Mouse (Mus musculus) liver, embryonic 13.5 days (tissue): ENCODE data around the gene Prdm16. TPM values are rescaled to one million over a fixed set of nuclear protein-coding genes. Genes with fewer than 3 reads are reported as not detected.

Experiments
- ATAC-seq: fragments of 200-750 bp; cut with Nextera tagmentation; 2 replicates; pipeline ENCODE4 v1.8.0; 2017; ENCODE audit warnings: low read depth, mild to moderate bottlenecking, moderate number of reproducible peaks, moderate library complexity
- DNase-seq: peaks from one replicate; pipeline ENCODE4 v3.0.0; 2022
- H3K27ac ChIP-seq: fragments of 300-500 bp; sonication (generic); 2 replicates; pipeline ENCODE4 v1.5.1; 2015; ENCODE audit warnings: moderate library complexity, mild to moderate bottlenecking, inconsistent platforms
- H3K27me3 ChIP-seq: fragments of 300-500 bp; sonication (generic); 2 replicates; pipeline ENCODE4 v1.6.1; 2015; ENCODE audit warnings: mild to moderate bottlenecking, inconsistent platforms
- H3K36me3 ChIP-seq: fragments of 300-500 bp; sonication (generic); 2 replicates; pipeline ENCODE4 v1.6.1; 2015; ENCODE audit warnings: mild to moderate bottlenecking, inconsistent platforms
- H3K4me1 ChIP-seq: fragments of 300-500 bp; sonication (generic); replicated peaks from 2 replicates; pipeline ENCODE4 v1.6.1; 2015; ENCODE audit warnings: inconsistent platforms
- H3K4me2 ChIP-seq: fragments of 300-500 bp; sonication (generic); 2 replicates; pipeline ENCODE4 v1.6.1; 2015; ENCODE audit warnings: inconsistent platforms, mild to moderate bottlenecking, moderate library complexity
- H3K4me3 ChIP-seq: fragments of 300-500 bp; sonication (generic); replicated peaks from 2 replicates; pipeline ENCODE4 v1.5.1; 2015; ENCODE audit warnings: mild to moderate bottlenecking, inconsistent platforms
- H3K9ac ChIP-seq: fragments of 300-500 bp; sonication (generic); 2 replicates; pipeline ENCODE4 v1.6.1; 2015; ENCODE audit warnings: mild to moderate bottlenecking, inconsistent platforms
- H3K9me3 ChIP-seq: fragments of 300-500 bp; sonication (generic); replicated peaks from 2 replicates; pipeline ENCODE4 v1.6.1; 2016; ENCODE audit warnings: inconsistent platforms
- WGBS: fragments of 180-500 bp; shearing (Covaris S2); methylation state at CpG from one replicate; pipeline ENCODE4 v1.1.7; 2015; ENCODE audit not compliant: insufficient replicate concordance; 5-methylcytosine and 5-hydroxymethylcytosine counted together
- polyA plus RNA-seq: library from polyadenylated mRNA; unstranded; fragments of >200 nt; fragmentation: Nextera tagmentation; extraction: Ambion mirVana; gene quantifications from 2 replicates; pipeline ENCODE4 v1.2.1, GENCODE M21; 2015

The Prdm16 gene
- polyA plus RNA-seq, 1 experiment from 2014 or later = 1.8 TPM

DNA sequence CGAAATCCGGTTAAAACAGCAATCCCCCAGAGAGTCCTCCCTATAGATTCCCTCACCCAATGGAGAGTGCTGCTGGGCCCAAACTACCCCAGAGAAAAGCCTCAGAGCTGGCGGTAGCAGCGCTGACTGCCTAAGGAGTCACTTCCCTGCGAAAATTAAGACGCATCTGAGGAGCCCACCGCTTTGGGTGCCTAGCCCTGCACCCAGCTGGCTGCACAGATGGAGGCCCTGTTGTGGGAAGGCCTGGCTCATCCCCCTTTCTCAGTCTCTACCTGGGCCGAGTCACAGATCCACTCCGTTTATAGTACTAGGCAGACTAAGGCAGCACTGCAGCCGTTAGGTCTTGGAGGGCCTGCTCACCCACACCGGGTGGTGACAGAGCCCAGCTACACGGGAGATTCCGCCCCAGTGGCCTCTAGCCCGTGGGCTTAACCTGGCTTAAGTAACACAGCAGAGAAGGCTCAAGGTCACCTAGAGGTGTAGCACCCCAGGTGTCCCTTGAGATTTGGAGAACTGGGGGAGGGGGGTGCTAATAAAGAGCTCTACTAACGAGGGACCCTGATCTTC lies 1.7 kb upstream of the Prdm16 start:
- 8% methylated on average over 15 of the region's 15 CpGs for WGBS
- no peaks in the 10 kb centered on the region for H3K36me3 ChIP-seq
- no peaks in the 10 kb centered on the region for H3K9me3 ChIP-seq
- H3K27ac ChIP-seq = no peak overlapping the region
- peaks cover 100% of the 10 kb centered on the region for H3K27me3 ChIP-seq
- H3K9ac ChIP-seq = no peak overlapping the region
- ATAC-seq (no peak), DNase-seq (no peak)
- H3K4me3 ChIP-seq = no peak overlapping the region
- H3K4me2 ChIP-seq = peak overlapping the region; percentile 70; the same call in 1 of the 2 replicates
- H3K4me1 ChIP-seq = peaks cover 12% of the 10 kb centered on the region

DNA sequence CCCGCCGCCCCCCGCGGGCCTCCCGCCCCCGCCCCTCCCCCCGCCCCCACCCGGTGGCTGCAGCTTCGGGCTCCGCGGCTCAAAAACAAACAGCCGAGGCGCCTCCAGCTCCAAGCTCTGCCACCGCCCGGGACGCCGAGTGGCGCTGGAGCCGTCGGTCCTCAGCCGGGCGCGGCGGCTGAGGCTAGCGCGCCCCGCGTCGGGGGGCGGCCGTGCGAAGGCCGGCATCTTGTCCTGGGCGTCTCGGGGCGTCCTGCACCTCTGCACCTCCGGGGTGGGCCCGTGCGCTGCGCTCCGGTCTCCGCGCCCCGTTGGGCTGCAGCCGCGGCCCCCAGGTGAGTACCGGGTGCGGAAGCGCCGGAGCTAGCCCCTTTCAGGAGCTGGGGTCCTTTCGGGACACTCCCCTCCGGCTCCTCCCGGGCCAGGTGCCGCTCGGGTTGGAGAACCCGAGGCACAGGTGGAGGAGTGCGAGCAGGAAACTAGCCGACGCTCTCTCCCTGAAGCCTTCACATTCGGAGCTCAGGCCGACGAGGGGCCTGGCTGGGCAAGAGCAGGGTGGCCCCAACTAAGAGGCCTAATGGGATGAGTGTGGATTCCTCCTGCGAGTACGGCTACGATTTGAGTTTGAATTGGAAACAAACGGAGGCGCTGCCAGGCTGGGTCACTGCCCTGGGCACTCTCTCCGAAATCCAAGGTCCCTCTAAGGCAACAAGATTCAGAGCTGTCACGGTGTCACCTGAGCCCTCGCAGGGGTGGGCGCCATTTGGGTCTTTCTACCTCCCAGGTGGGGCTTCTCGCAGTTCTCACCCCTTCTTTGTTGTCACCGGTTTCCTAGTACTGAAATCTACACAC lies 1.0 kb upstream of the Prdm16 start:
- Histone ChIP-seq H3K4me1 (peaks cover 13% of the 10 kb centered on the region), H3K4me3 (peak overlapping the region; percentile 62), H3K9ac (no peak overlapping the region), H3K36me3 (no peaks in the 10 kb centered on the region), H3K9me3 (no peaks in the 10 kb centered on the region), H3K27me3 (peaks cover 100% of the 10 kb centered on the region), H3K4me2 (peak overlapping the region; percentile 70), H3K27ac (no peak overlapping the region; the same call in 1 of the 2 replicates)
- DNase-seq (no peak), ATAC-seq (no peak)
- 2% methylated on average over 61 of the region's 73 CpGs for WGBS

DNA sequence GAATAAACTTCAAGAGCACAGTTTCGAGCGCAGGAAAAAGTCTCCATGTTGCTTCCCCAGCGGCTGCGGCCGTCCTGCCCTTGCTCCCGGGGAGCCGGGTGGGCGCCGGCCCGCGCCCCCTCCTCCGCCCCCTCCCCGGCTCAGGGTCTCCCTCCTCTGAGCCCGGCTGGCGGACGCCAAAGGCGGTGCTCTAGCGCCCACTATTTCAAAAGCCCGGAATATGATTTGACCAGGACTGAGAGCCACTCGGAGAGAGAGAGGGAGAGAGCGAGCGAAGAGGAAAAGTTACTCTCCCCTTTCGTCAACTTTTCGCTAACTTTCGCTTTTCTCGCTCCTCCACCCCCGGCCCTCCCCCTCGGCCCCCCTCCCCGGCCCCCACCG lies 630 bp downstream of the Prdm16 start:
- Histone ChIP-seq H3K36me3 (no peaks in the 10 kb centered on the region), H3K27ac (peak overlapping the region; percentile 72), H3K9ac (peak overlapping the region; percentile 63), H3K4me1 (peaks cover 16% of the 10 kb centered on the region), H3K4me2 (peak overlapping the region; percentile 70), H3K4me3 (peak overlapping the region; percentile 62), H3K9me3 (no peaks in the 10 kb centered on the region), H3K27me3 (peaks cover 100% of the 10 kb centered on the region)
- DNase-seq (no peak), ATAC-seq (peak; percentile 22)
- WGBS = under 1% methylated on average over 19 of the region's 30 CpGs

DNA sequence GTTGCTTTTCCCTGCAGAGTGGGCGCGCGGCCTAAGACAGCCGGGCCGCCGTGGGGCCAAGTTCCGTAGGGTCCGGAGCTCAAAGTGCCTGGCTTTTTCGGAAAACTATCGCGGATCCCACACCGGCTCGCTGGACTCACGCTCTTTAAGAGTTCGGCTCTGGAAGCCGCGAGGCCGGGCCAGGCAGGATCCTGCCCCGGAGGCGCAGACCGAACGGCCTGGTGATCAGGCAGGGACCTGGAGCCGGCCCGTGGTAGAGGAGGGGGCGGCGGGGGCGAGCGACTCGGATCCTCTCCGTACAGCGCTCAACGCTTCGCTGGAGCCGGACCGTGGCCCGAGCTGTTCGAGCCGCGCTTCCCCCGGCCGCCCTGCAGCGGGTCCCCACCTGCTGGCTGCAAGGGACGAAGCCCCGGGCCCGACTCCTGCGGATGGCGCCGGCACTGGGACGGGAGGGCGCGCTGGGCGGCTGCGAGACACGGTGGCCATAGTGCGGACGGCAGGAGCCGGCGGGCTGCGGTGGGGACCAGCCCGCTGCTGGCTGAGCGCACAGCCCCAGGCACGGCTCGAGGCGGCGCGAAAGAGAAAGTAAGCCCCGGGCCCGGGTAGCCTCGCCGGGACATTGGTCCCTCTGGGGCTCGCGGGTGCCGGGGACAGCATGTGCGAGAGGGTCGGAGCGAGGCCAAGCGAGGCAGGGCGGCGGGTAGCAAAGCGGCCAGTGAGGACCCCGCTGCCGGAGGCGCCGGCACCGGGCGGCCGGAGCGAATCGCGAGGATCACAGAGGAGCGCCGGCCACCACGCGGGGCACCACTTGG lies 1.2 kb downstream of the Prdm16 start:
- Histone ChIP-seq H3K27ac (peak overlapping the region; percentile 72), H3K36me3 (no peaks in the 10 kb centered on the region), H3K4me1 (peaks cover 20% of the 10 kb centered on the region), H3K4me2 (peak overlapping the region; percentile 70), H3K9me3 (no peaks in the 10 kb centered on the region), H3K9ac (peak overlapping the region; percentile 63), H3K27me3 (peaks cover 97% of the 10 kb centered on the region), H3K4me3 (peak overlapping the region; percentile 62)
- 1% methylated on average over 94 of the region's 94 CpGs for whole genome bisulfite sequencing
- ATAC-seq (peak; percentile 29; the same call in 1 of the 2 replicates), DNase-seq (no peak)

DNA sequence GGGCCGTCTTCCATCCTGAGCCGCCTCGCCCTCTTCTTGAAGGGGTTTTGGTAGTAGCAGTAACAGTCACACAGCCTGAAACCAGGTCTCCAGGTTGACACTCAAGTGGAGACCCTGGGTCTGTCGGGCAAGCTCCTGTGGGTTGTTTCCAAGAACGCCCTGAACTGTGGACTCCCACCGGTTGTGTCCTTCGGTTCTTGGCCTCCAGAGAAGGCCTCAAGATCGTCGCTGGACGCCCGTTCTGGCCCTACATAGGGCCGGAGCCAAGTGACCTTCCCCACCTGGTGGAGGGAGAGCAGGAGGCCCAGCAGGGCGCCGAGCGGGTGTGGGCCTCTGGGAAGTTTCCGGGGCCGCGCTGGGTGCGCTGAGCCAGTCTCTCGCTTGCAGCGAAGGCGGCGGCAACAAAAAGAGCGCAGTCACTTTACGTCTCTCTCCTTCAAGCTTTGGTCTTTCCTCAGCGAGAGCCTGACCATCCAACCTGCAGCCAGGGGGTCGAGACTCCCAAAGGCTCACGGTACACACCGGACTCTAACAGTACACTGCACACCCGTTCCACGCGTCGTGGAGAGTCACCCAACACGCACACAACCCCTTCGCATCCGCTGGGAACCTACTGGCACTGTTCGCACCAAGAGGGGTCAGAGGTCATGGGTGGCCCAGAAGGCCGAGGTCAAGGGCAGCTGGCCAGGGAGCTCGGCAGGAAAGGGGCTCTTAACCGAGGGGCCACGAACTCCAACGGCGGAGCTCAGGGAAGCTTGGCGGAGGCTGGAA lies 2.0 kb downstream of the Prdm16 start:
- Histone ChIP-seq H3K36me3 (no peaks in the 10 kb centered on the region), H3K4me2 (peak overlapping the region; percentile 70), H3K9ac (peak overlapping the region; percentile 63), H3K4me1 (peaks cover 25% of the 10 kb centered on the region), H3K9me3 (no peaks in the 10 kb centered on the region), H3K27ac (no peak overlapping the region), H3K27me3 (peaks cover 95% of the 10 kb centered on the region), H3K4me3 (peak overlapping the region; percentile 62)
- ATAC-seq = no peak
- 15% methylated on average over 44 of the region's 44 CpGs for WGBS
- no peak for DNase-seq

DNA sequence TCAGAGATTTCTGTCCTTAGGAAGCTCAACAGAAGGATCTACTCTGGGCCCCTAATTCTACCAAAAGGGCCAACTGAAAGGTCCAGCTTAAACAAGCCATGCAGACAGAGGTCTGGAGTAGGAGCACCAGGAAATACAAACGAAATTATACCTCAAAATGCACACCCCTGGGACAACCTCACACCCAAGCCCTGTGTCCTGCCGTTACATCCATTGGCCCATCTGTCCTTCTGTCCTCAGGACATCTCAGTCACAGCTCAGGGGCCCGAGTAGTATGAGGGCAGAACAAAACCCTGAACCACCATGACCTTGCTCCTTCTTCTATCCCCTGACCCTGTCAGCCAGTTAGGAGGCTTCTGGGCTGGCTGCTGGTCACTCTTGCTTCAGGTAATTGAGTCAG lies 2.7 kb downstream of the Prdm16 start:
- Histone ChIP-seq H3K27ac (no peak overlapping the region), H3K27me3 (peaks cover 95% of the 10 kb centered on the region), H3K9me3 (no peaks in the 10 kb centered on the region), H3K36me3 (no peaks in the 10 kb centered on the region), H3K9ac (no peak overlapping the region), H3K4me1 (peaks cover 25% of the 10 kb centered on the region), H3K4me3 (no peak overlapping the region), H3K4me2 (peak overlapping the region; percentile 70)
- ATAC-seq = no peak
- 30% methylated on average over 3 of the region's 3 CpGs for WGBS
- no peak for DNase-seq

DNA sequence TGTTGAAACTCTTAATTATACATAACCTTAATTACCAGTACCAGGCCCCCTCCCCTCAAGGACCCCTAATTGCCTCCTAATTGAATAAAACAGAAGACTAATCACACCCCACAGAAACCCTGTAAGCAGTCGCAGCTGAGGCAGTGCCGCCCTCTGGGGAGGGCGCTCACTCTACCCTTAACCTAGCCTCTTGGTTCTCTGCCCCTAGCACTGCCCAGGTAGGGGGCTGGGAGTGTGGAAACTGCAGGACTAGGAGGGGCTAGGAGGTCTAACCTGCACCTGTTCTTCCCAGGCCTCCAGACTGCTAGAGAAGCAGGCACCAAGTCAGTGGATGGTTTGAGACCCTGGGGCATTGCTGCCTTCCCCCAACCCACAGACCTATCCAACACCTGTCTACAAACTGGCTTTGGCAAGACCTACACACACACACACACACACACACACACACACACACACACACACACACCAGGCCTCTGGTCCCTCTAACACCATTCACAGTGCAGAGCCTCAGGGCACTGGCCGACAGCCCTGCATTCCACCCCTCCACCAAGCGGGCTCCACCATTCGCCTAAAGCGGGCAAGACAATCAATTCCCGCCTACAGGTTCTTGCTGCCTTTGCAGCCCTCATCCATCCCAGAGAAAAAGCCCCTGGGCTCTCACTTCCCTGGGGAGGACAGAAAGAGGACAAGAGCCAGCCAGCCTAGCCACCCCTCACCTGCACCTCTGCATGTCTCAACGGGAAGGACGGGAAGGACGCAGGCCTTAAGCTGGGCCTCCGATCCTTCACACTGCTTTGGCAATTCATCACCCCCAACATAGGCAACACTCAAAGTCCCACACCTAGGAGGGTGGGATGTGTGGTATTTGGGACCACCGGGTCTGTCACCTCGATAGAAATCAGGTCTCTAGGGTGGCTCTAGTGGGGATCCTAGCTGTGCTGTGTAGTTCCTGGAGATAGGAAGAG lies 3.6 kb downstream of the Prdm16 start:
- H3K4me3 ChIP-seq = no peak overlapping the region
- peaks cover 91% of the 10 kb centered on the region for H3K27me3 ChIP-seq
- no peaks in the 10 kb centered on the region for H3K9me3 ChIP-seq
- peak overlapping the region; percentile 70 for H3K4me2 ChIP-seq
- no peak for ATAC-seq
- no peak overlapping the region for H3K9ac ChIP-seq
- WGBS = 32% methylated on average over 14 of the region's 14 CpGs
- DNase-seq = no peak
- no peaks in the 10 kb centered on the region for H3K36me3 ChIP-seq
- no peak overlapping the region for H3K27ac ChIP-seq
- H3K4me1 ChIP-seq = peaks cover 26% of the 10 kb centered on the region

DNA sequence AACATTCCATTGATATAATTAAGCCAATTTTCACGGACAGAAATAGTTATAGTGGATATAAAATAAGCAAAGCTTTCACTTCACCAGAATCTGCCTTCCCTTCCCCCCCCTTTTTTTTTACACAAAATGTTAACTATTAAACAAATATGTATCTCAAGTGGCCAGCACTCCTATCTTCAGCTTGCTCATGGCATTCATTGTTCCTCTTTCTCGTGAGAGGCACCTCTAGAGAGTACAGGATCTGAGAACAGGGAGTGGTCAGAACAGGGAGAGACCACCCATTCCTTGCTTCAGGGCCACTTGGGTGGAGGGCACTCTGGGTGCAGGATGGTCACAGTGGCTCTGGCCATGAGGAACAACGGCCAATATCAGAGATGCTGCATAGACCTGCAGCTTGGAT lies 5.9 kb downstream of the Prdm16 start:
- Histone ChIP-seq H3K27me3 (peaks cover 74% of the 10 kb centered on the region), H3K36me3 (no peaks in the 10 kb centered on the region), H3K9ac (no peak overlapping the region), H3K4me3 (no peak overlapping the region), H3K4me1 (peaks cover 33% of the 10 kb centered on the region), H3K4me2 (no peak overlapping the region), H3K27ac (no peak overlapping the region), H3K9me3 (no peaks in the 10 kb centered on the region)
- ATAC-seq = no peak
- DNase-seq = no peak
- 29% methylated on average over 3 of the region's 3 CpGs for WGBS

DNA sequence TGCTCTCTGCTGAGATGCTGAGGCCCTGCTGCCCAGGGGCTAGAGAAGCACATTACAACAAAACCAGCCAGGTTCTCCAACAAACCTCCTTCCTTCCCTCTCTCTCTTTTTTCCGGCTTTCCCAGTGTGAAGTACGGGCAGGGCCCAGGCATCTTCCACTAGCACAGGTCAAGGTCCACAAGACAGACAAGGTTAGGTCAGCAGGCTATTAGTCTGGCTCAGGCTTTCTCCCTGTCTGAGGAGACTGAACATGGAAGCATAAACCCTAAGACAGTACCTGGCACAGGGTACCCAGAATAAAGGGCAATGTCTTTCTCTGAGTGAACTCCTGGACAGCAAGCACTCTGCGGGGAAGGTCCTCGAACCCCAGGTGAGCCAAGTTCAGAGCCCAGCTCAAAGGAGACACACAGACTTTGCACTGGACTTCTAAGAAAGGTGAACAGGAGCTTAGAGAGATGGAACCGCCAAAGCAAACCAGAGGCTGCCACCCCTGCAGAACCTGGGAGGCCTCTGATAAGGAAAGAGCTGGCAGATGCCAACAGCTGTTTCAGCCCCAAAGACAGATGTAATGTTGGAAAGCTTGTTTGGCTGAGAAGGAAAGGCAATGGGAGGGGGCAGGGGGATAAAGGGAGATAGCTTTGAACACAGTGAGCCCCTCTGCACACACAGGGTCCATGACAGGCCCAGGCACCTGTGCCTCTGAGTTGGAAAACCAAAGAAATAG lies 9.1 kb downstream of the Prdm16 start:
- Histone ChIP-seq H3K9ac (peak overlapping the region; percentile 3; the same call in 1 of the 2 replicates), H3K36me3 (no peaks in the 10 kb centered on the region), H3K27ac (no peak overlapping the region), H3K4me1 (peaks cover 22% of the 10 kb centered on the region), H3K9me3 (no peaks in the 10 kb centered on the region), H3K27me3 (peaks cover 42% of the 10 kb centered on the region), H3K4me3 (no peak overlapping the region), H3K4me2 (no peak overlapping the region)
- ATAC-seq (0 out of 2 replicates have a peak, but pooled peaks have one; percentile 21), DNase-seq (no peak)
- 61% methylated on average over 5 of the region's 5 CpGs for WGBS
